Mouse (Mus musculus): ENCODE measurements around the gene Tsga10ip. TPM values are rescaled to one million over a fixed set of nuclear protein-coding genes. Genes with fewer than 3 reads are reported as not detected.
A peak's percentile ranks its signal among the peaks of the same experiment; 100 is the strongest.
"Not testable (repeated sequence)": the region's sequence is repeated elsewhere in the genome, so short reads cannot be mapped to it uniquely, and the experiment has no call there.

Tsga10ip gene
- total RNA-seq, 2 experiments from 2014 or later: not detected

- no peak for DNase-seq (ENCODE audit: extremely low spot score in 1 of 2, low spot score in 2 of 2)
- intact Hi-C loops (cut with DNase I): no loop called here
Observed at GRCm38 (mm10) chr19:5364124-5364523, 38.2 kb downstream of the Tsga10ip start.

- intact Hi-C loops (cut with DNase I): no loop called here
Observed at GRCm38 (mm10) chr19:5362186-5362585, 40.1 kb downstream of the Tsga10ip start.

GRCm38 (mm10) chr19:5356080-5356479 is 46.2 kb downstream of the Tsga10ip start:
- intact Hi-C loops (cut with DNase I): loop anchor here (10.0 kb wide), 1 partner anchor 51 kb away; no protein-coding TSS in a partner anchor
- no peak for DNase-seq (ENCODE audit: extremely low spot score in 1 of 2, low spot score in 2 of 2)

More at GRCm38 (mm10) chr19:5362186-5362585, 40.1 kb downstream of the Tsga10ip start:
- DNase-seq (ENCODE audit: extremely low spot score in 1 of 2, low spot score in 2 of 2): no peak

GRCm38 (mm10) chr19:5353609-5354008 is 48.7 kb downstream of the Tsga10ip start:
- intact Hi-C loops (cut with DNase I): loop anchor here (10.0 kb wide), 1 partner anchor 49 kb away; no protein-coding TSS in a partner anchor
- DNase-seq (ENCODE audit: extremely low spot score in 1 of 2, low spot score in 2 of 2): no peak

- not testable (repeated sequence) for DNase-seq (ENCODE audit: extremely low spot score in 1 of 2, low spot score in 2 of 2)
Observed at GRCm38 (mm10) chr19:5349502-5349873, 52.8 kb downstream of the Tsga10ip start, which contains the start of gene Cst6. Gene Cst6 (minus strand): TSS chr19:5349574.

GRCm38 (mm10) chr19:5348526-5349501 is 53.5 kb downstream of the Tsga10ip start:
- intact Hi-C loops (cut with DNase I): no loop called here

More at GRCm38 (mm10) chr19:5349502-5349873, 52.8 kb downstream of the Tsga10ip start, which contains the start of gene Cst6:
- intact Hi-C loops (cut with DNase I): not testable (repeated sequence)

GRCm38 (mm10) chr19:5348064-5348463 is 54.3 kb downstream of the Tsga10ip start:
- DNase-seq (ENCODE audit: extremely low spot score in 1 of 2, low spot score in 2 of 2): no peak
- intact Hi-C loops (cut with DNase I): no loop called here

More at GRCm38 (mm10) chr19:5348526-5349501, 53.5 kb downstream of the Tsga10ip start:
- peak in 1 of 2 experiments; percentile 37 for DNase-seq (ENCODE audit: extremely low spot score in 1 of 2, low spot score in 2 of 2)

GRCm38 (mm10) chr19:5345297-5346131 is 56.8 kb downstream of the Tsga10ip start:
- intact Hi-C loops (cut with DNase I): no loop called here
- peak in 1 of 2 experiments; percentile 46 for DNase-seq (ENCODE audit: extremely low spot score in 1 of 2, low spot score in 2 of 2)

- no peak for DNase-seq (ENCODE audit: extremely low spot score in 1 of 2, low spot score in 2 of 2)
- intact Hi-C loops (cut with DNase I): no loop called here
Observed at GRCm38 (mm10) chr19:5341360-5341759, 61.0 kb downstream of the Tsga10ip start.

Other genes starting within 250 kb of the Tsga10ip start
- gene Pacs1, start 129.4 kb downstream of the Tsga10ip start, total RNA-seq (2021): 10 to 100 TPM; 77.2 to 77.9 TPM
- 100 to 1,000 TPM; 185 to 193 TPM for gene Sf3b2, start 107.1 kb downstream of the Tsga10ip start, total RNA-seq (2021)
- 10 to 100 TPM; 84.1 to 90.3 TPM for gene Gal3st3, start 104.2 kb downstream of the Tsga10ip start, total RNA-seq (2021)
- gene Catsper1, start 66.8 kb downstream of the Tsga10ip start, total RNA-seq (2021): not detected
- gene Cst6, start 53.0 kb downstream of the Tsga10ip start, total RNA-seq (2021): 10 to 100 TPM; 10.4 to 13.8 TPM
- 10 to 100 TPM; 30.0 to 31.0 TPM for gene Eif1ad, start 35.8 kb downstream of the Tsga10ip start, total RNA-seq (2021)
- 100 to 1,000 TPM; 113 to 124 TPM for gene Banf1, start 35.4 kb downstream of the Tsga10ip start, total RNA-seq (2021)
- 10 to 100 TPM; 80.1 to 97.5 TPM for gene Sart1, start 13.8 kb downstream of the Tsga10ip start, total RNA-seq (2021)
- gene Drap1, start 22.5 kb upstream of the Tsga10ip start, total RNA-seq (2021): 100 to 1,000 TPM; 188 to 190 TPM
- 10 to 100 TPM; 60.0 to 65.6 TPM for gene AI837181, start 22.6 kb upstream of the Tsga10ip start, total RNA-seq (2021)
- not detected for gene Fosl1, start 45.0 kb upstream of the Tsga10ip start, total RNA-seq (2021)
- gene Ccdc85b, start 55.4 kb upstream of the Tsga10ip start, total RNA-seq (2021): 10 to 100 TPM; 21.9 to 24.0 TPM
- gene Fibp, start 58.1 kb upstream of the Tsga10ip start, total RNA-seq (2021): 10 to 100 TPM; 89.9 to 90.4 TPM
- gene Ctsw, start 66.0 kb upstream of the Tsga10ip start, total RNA-seq (2021): 1 to 10 TPM; 2.5 to 4.9 TPM
- 10 to 100 TPM; 18.3 to 18.6 TPM for gene Efemp2, start 71.4 kb upstream of the Tsga10ip start, total RNA-seq (2021)
- 10 to 100 TPM; 32.2 to 33.3 TPM for gene Mus81, start 85.9 kb upstream of the Tsga10ip start, total RNA-seq (2021)
- 1,000 to 10,000 TPM; 1,943 to 1,967 TPM for gene Cfl1, start 87.9 kb upstream of the Tsga10ip start, total RNA-seq (2021)
- 1 to 10 TPM; 4.8 to 5.4 TPM for gene 1700020D05Rik, start 101.3 kb upstream of the Tsga10ip start, total RNA-seq (2021)
- 10 to 100 TPM; 76.9 to 77.8 TPM for gene Snx32, start 108.0 kb upstream of the Tsga10ip start, total RNA-seq (2021)
- gene Ovol1, start 158.1 kb upstream of the Tsga10ip start, total RNA-seq (2021): not detected
- 1 to 10 TPM; 8.3 to 9.2 TPM for gene Ap5b1, start 165.5 kb upstream of the Tsga10ip start, total RNA-seq (2021)
- gene Rnaseh2c, start 199.3 kb upstream of the Tsga10ip start, total RNA-seq (2021): 10 to 100 TPM; 68.2 to 71.7 TPM
- 10 to 100 TPM; 70.9 to 79.7 TPM for gene Kat5, start 207.7 kb upstream of the Tsga10ip start, total RNA-seq (2021)
- gene Rela, start 235.0 kb upstream of the Tsga10ip start, total RNA-seq (2021): 10 to 100 TPM; 21.3 to 21.9 TPM

Measured in left cerebral cortex, postnatal 10 days (tissue).